Mouse (Mus musculus): Measurements from ENCODE around the gene Qser1. TPM values are rescaled to one million over a fixed set of nuclear protein-coding genes. Genes with fewer than 3 reads are reported as not detected.
A peak's percentile ranks its signal among the peaks of the same experiment; 100 is the strongest.

Qser1 gene
- polyA plus RNA-seq, 1 experiment from 2014 or later: 18.6 TPM

GRCm38 (mm10) chr2:104854836-104855235 lies 38.3 kb upstream of the Qser1 start:
- H3K4me2 ChIP-seq: no peak overlapping the region
- H3K4me3 ChIP-seq (ENCODE audit: low read depth, low read length): no peak overlapping the region
- no peaks in the 10 kb centered on the region for H3K36me3 ChIP-seq (ENCODE audit: insufficient read depth)
- 57% methylated on average over 1 of the region's 1 CpGs for WGBS
- no peaks in the 10 kb centered on the region for H3K4me1 ChIP-seq (ENCODE audit: insufficient read depth)
- TF ChIP-seq CTCF (IDR thresholded peaks at IDR 0.05; ENCODE audit: low read depth): no peak
- H3K27ac ChIP-seq (ENCODE audit: low read depth): no peak overlapping the region
- no peak overlapping the region for H3K9ac ChIP-seq
- no peak for ATAC-seq (ENCODE audit: insufficient read depth)
- peaks cover 5% of the 10 kb centered on the region; the same call in 1 of the 2 replicates for H3K27me3 ChIP-seq (ENCODE audit: insufficient read depth, low read length)
- no peaks in the 10 kb centered on the region for H3K9me3 ChIP-seq (ENCODE audit: low read depth, low read length)
- DNase-seq: no peak

GRCm38 (mm10) chr2:104852546-104852945 lies 36.0 kb upstream of the Qser1 start:
- no peak overlapping the region for H3K9ac ChIP-seq
- H3K27me3 ChIP-seq (ENCODE audit: insufficient read depth, low read length): peaks cover 14% of the 10 kb centered on the region; the same call in 1 of the 2 replicates
- 89% methylated on average over 7 of the region's 7 CpGs for WGBS
- H3K4me2 ChIP-seq: no peak overlapping the region
- no peak for ATAC-seq (ENCODE audit: insufficient read depth)
- no peaks in the 10 kb centered on the region for H3K4me1 ChIP-seq (ENCODE audit: insufficient read depth)
- H3K9me3 ChIP-seq (ENCODE audit: low read depth, low read length): no peaks in the 10 kb centered on the region
- no peak for TF ChIP-seq CTCF (IDR thresholded peaks at IDR 0.05; ENCODE audit: low read depth)
- no peak overlapping the region for H3K4me3 ChIP-seq (ENCODE audit: low read depth, low read length)
- H3K27ac ChIP-seq (ENCODE audit: low read depth): no peak overlapping the region
- no peaks in the 10 kb centered on the region for H3K36me3 ChIP-seq (ENCODE audit: insufficient read depth)
- DNase-seq: no peak

- DNase-seq (peak; percentile 53), ATAC-seq (ENCODE audit: insufficient read depth) (0 out of 2 replicates have a peak, but pooled peaks have one; percentile 12)
- Histone ChIP-seq H3K27me3 (ENCODE audit: insufficient read depth, low read length) (peaks cover 14% of the 10 kb centered on the region; the same call in 1 of the 2 replicates), H3K9ac (no peak overlapping the region), H3K36me3 (ENCODE audit: insufficient read depth) (no peaks in the 10 kb centered on the region), H3K27ac (ENCODE audit: low read depth) (no peak overlapping the region), H3K4me3 (ENCODE audit: low read depth, low read length) (no peak overlapping the region), H3K9me3 (ENCODE audit: low read depth, low read length) (no peaks in the 10 kb centered on the region), H3K4me2 (no peak overlapping the region), H3K4me1 (ENCODE audit: insufficient read depth) (no peaks in the 10 kb centered on the region)
- 25% methylated on average over 5 of the region's 5 CpGs for WGBS
- no peak for TF ChIP-seq CTCF (IDR thresholded peaks at IDR 0.05; ENCODE audit: low read depth)
These were observed 35.1 kb upstream of the Qser1 start for GRCm38 (mm10) chr2:104851686-104852085.

GRCm38 (mm10) chr2:104849991-104850359 lies 33.4 kb upstream of the Qser1 start:
- peak; percentile 15 for DNase-seq
- TF ChIP-seq CTCF (IDR thresholded peaks at IDR 0.05; ENCODE audit: low read depth): no peak
- Histone ChIP-seq H3K4me3 (ENCODE audit: low read depth, low read length) (peak overlapping the region; percentile 53), H3K9me3 (ENCODE audit: low read depth, low read length) (no peaks in the 10 kb centered on the region), H3K36me3 (ENCODE audit: insufficient read depth) (no peaks in the 10 kb centered on the region), H3K9ac (no peak overlapping the region), H3K27ac (ENCODE audit: low read depth) (no peak overlapping the region), H3K27me3 (ENCODE audit: insufficient read depth, low read length) (peaks cover 14% of the 10 kb centered on the region; the same call in 1 of the 2 replicates), H3K4me2 (peak overlapping the region; percentile 92), H3K4me1 (ENCODE audit: insufficient read depth) (no peaks in the 10 kb centered on the region)
- WGBS: 64% methylated on average over 3 of the region's 3 CpGs
- ATAC-seq (ENCODE audit: insufficient read depth): no peak

- no peaks in the 10 kb centered on the region for H3K9me3 ChIP-seq (ENCODE audit: low read depth, low read length)
- peak within 1 kb of the TSS; percentile 53 for H3K4me3 ChIP-seq (ENCODE audit: low read depth, low read length)
- H3K9ac ChIP-seq: peak within 1 kb of the TSS; percentile 50
- H3K36me3 ChIP-seq (ENCODE audit: insufficient read depth): no peaks in the 10 kb centered on the region
- H3K4me1 ChIP-seq (ENCODE audit: insufficient read depth): no peaks in the 10 kb centered on the region
- peak; percentile 23; the same call in 1 of the 2 replicates for TF ChIP-seq CTCF (IDR thresholded peaks at IDR 0.05; ENCODE audit: low read depth)
- peak within 1 kb of the TSS; percentile 92 for H3K4me2 ChIP-seq
- no peak within 1 kb of the TSS for H3K27ac ChIP-seq (ENCODE audit: low read depth)
- peak; percentile 89 for ATAC-seq (ENCODE audit: insufficient read depth)
- WGBS: under 1% methylated on average over 62 of the region's 62 CpGs
- DNase-seq: peak; percentile 77
- H3K27me3 ChIP-seq (ENCODE audit: insufficient read depth, low read length): peaks cover 14% of the 10 kb centered on the region; the same call in 1 of the 2 replicates
These were observed 32.9 kb upstream of the Qser1 start, which contains the start of gene Prrg4 for GRCm38 (mm10) chr2:104849276-104849990. Prrg4 (minus strand) TSS chr2:104849876.

- DNase-seq (peak; percentile 17), ATAC-seq (ENCODE audit: insufficient read depth) (no peak)
- no peak overlapping the region for H3K27ac ChIP-seq (ENCODE audit: low read depth)
- H3K4me1 ChIP-seq (ENCODE audit: insufficient read depth): no peaks in the 10 kb centered on the region
- peak overlapping the region; percentile 53 for H3K4me3 ChIP-seq (ENCODE audit: low read depth, low read length)
- TF ChIP-seq CTCF (IDR thresholded peaks at IDR 0.05; ENCODE audit: low read depth): no peak
- peak overlapping the region; percentile 92 for H3K4me2 ChIP-seq
- peaks cover 14% of the 10 kb centered on the region; the same call in 1 of the 2 replicates for H3K27me3 ChIP-seq (ENCODE audit: insufficient read depth, low read length)
- H3K9me3 ChIP-seq (ENCODE audit: low read depth, low read length): no peaks in the 10 kb centered on the region
- peak overlapping the region; percentile 50 for H3K9ac ChIP-seq
- no peaks in the 10 kb centered on the region for H3K36me3 ChIP-seq (ENCODE audit: insufficient read depth)
- 21% methylated on average over 16 of the region's 16 CpGs for WGBS
These were observed 31.9 kb upstream of the Qser1 start for GRCm38 (mm10) chr2:104848235-104849161.
